24 mouse cellular contexts compared by ENCODE assay signal in genomic region chr1:51411726-51412125, GRCm38 (mm10).
A peak's percentile ranks its signal among the peaks of the same experiment; 100 is the strongest.
DNase-seq lines count a peak whose midpoint lies in the region.
"Had no signal": no experiment of that assay in that cellular context is flagged by ENCODE, and none has a peak within 500 bp of the region (broad histone marks: within the 10 kb centered on the region; RNA-seq: fewer than 3 reads in every experiment).

No protein-coding gene starts in this region.

- intact Hi-C loops in heart, postnatal 14 days (cut with DNase I): no loop called here
- intact Hi-C loops in gastrocnemius, postnatal 14 days (cut with DNase I; ENCODE audit: low total_unique reads): no loop called here

- 0 out of 2 replicates have a peak overlapping the region, but pooled peaks have one; percentile 29 for H3K27ac ChIP-seq in heart, embryonic 10.5 days
- H3K27ac ChIP-seq: embryonic facial prominence, embryonic 13.5 days; embryonic facial prominence, embryonic 15.5 days; forebrain, embryonic 13.5 days; forebrain, embryonic 15.5 days had no signal

- no peak for DNase-seq in heart, embryonic 10.5 days (ENCODE audit: low spot score)
- no peak for DNase-seq in heart, postnatal 14 days
- peak; percentile 35 for DNase-seq in ES-CJ7 (ENCODE audit: low read depth, low spot score)
- peak; percentile 77 for DNase-seq in ZHBTc4 (ENCODE audit: low read depth, low spot score)
- DNase-seq in gastrocnemius, postnatal 14 days: no peak
- no peak for DNase-seq in right cerebral cortex, postnatal 4 days
- DNase-seq: adrenal gland, adult 2 months; adrenal gland, postnatal 10 days; adrenal gland, postnatal 25 days; B cell, adult 2 months; cerebellum, adult 11 months; cerebellum, adult 18-20 months; cerebellum, adult 8-10 months; cerebellum, adult 9-11 months; cerebellum, postnatal 14 days; cerebellum, postnatal 36 days; embryo, embryonic 11 days; forebrain, postnatal 0 days had no signal

- H3K4me3 ChIP-seq in heart, embryonic 10.5 days: no peak overlapping the region
- H3K4me3 ChIP-seq: embryonic facial prominence, embryonic 13.5 days; embryonic facial prominence, embryonic 15.5 days; erythroblast, embryonic 14.5 days; forebrain, embryonic 13.5 days; forebrain, embryonic 15.5 days had no signal

- no peaks in the 10 kb centered on the region for H3K9me3 ChIP-seq in heart, embryonic 10.5 days
- H3K9me3 ChIP-seq: embryonic facial prominence, embryonic 13.5 days; embryonic facial prominence, embryonic 15.5 days; forebrain, embryonic 13.5 days; forebrain, embryonic 15.5 days had no signal

- no peaks in the 10 kb centered on the region for H3K27me3 ChIP-seq in heart, embryonic 10.5 days (ENCODE audit: insufficient read depth, poor library complexity, severe bottlenecking)
- H3K27me3 ChIP-seq: CH12.LX; embryonic facial prominence, embryonic 13.5 days; embryonic facial prominence, embryonic 15.5 days; forebrain, embryonic 13.5 days; forebrain, embryonic 15.5 days had no signal

- H3K4me1 ChIP-seq in heart, embryonic 10.5 days: peaks cover 14% of the 10 kb centered on the region; the same call in 1 of the 2 replicates
- H3K4me1 ChIP-seq: embryonic facial prominence, embryonic 13.5 days; embryonic facial prominence, embryonic 15.5 days; forebrain, embryonic 13.5 days; forebrain, embryonic 15.5 days had no signal

- 51% methylated on average over 7 of the region's 7 CpGs for WGBS in heart, embryonic 10.5 days

- H3K36me3 ChIP-seq in heart, embryonic 10.5 days: no peaks in the 10 kb centered on the region
- H3K36me3 ChIP-seq: embryonic facial prominence, embryonic 13.5 days; embryonic facial prominence, embryonic 15.5 days; forebrain, embryonic 15.5 days had no signal

Comparison
In these comparisons a context has a peak if more than half of its experiments do, and no peak if none do; other contexts are left out.
1. DNase-seq: peak in ES-CJ7 (single experiment) and ZHBTc4 (single experiment); none in heart, embryonic 10.5 days (single experiment), heart, postnatal 14 days (0 of 2), gastrocnemius, postnatal 14 days (single experiment) and right cerebral cortex, postnatal 4 days (single experiment).